Mouse (Mus musculus) retina, postnatal 7 days (tissue): Measurements from ENCODE around the gene Trpv2.

ENCODE experiments used
- DNase-seq: peaks from one replicate; pipeline ENCODE4 v3.0.0-alpha.2; 2012; ENCODE audit warnings: low read depth, low spot score

Trpv2 gene

DNA sequence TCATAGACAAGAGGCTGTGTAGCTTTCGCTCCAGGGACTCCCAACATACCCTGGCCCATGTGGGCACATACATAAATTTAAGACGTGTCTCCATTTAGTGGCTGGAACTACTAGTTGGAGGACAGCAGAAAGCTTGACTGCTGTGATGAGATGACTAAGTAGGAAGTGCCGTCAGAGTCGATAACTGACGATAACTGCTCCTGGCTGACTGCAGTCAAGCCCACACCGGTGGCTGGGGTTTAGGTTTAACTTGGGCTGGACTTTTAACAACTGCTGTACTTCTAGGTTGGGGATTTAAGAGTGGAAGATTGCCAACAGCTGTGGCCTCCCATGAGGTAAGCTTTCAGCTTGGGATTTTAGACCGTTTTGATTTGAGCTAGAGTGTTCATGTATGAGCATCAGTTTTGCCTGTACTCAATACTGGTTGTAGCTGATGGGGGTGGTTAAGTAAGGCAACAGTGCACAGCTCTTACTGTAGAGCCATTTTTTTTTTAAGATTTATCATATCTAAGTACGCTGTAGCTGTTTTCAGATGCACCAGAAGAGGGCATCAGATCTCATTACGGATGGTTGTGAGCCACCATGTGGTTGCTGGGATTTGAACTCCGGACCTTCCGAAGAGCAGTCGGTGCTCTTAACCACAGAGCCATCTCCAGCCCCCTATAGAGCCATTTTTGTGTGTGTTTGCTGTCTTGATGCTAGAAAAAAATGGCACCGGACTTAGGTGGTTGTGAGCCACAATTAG is 29.2 kb downstream of the Trpv2 start:
- no peak for DNase-seq

DNA sequence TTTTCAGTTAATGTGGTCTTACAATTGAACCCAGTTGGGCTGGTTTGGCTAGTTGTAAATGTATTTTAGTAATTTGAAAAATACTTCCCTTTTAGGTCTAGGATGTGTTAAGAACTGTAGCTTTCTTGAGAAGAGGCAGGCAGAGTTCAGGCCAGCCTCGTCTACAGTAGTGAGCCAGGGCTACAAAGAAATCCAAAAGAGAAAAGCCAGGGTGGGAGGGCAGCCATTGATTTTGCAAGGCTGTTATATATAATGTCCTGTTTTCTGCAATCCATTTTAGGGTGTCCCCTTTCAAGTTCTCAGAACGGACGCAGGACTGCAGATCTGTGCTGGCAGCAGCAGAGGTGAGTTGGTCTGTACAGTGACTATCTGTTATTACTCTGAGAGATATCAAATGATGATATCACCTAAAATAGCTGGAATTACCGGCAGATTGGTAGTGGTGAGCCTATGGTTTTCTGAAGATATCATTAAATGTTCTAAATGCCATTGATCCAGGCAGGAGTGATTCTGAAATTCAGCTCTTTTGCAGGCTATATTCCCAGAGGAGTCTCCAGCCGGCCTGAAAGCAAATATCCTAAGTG is 29.9 kb downstream of the Trpv2 start:
- DNase-seq: no peak

GRCm38 (mm10) chr11:62604886-62605618 is 30.8 kb downstream of the Trpv2 start:
- no peak for DNase-seq

GRCm38 (mm10) chr11:62605619-62606298 is 31.5 kb downstream of the Trpv2 start:
- no peak for DNase-seq

DNA sequence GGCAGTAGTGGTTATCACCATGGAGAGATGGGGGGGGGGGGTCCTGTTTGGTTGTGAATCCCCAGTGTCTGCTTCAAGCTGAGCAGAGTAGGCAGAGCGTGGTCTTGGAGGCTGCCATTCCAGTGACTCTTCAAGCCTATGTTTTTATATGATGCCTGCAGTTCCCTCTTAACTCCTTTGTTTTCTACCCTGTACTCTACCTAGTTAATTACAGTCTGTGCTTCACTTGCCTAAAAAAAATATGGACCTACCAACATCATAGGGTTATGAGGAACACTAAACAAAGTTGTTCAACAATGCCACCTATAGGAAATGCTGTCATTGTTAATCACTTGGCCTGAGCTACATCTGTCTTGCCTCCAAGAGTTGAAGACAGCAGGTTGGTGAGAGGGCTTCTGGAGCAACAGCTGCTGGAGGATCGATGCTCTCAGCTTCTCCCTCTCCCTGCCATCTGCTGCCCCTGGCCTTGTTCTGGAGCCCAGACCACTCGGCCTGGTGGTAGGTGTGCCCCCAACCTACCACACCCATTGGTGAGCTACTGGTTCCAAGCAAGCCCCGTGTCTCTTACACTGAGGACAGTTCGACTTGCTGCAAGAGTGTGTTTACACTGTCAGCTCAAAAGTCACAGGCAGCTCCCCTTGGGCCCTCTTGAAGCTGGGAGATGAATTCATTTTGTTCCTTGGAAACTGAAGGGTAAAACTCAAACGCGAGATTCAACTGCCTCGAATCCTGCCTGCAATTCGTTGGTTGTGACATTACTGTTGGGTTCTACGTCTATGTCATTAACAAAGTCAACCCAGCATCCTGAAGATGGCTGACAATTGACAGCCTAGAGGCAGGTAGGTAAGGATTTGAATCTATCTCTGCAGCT is 32.2 kb downstream of the Trpv2 start:
- no peak for DNase-seq

GRCm38 (mm10) chr11:62607170-62607951 is 33.1 kb downstream of the Trpv2 start:
- DNase-seq: no peak

- DNase-seq: no peak
Observed at GRCm38 (mm10) chr11:62607952-62608201, 33.6 kb downstream of the Trpv2 start.

GRCm38 (mm10) chr11:62608826-62609675 is 34.8 kb downstream of the Trpv2 start:
- DNase-seq: no peak

GRCm38 (mm10) chr11:62610304-62610703 is 36.0 kb downstream of the Trpv2 start:
- no peak for DNase-seq

- no peak for DNase-seq
Observed at GRCm38 (mm10) chr11:62612604-62613003, 38.3 kb downstream of the Trpv2 start.

DNA sequence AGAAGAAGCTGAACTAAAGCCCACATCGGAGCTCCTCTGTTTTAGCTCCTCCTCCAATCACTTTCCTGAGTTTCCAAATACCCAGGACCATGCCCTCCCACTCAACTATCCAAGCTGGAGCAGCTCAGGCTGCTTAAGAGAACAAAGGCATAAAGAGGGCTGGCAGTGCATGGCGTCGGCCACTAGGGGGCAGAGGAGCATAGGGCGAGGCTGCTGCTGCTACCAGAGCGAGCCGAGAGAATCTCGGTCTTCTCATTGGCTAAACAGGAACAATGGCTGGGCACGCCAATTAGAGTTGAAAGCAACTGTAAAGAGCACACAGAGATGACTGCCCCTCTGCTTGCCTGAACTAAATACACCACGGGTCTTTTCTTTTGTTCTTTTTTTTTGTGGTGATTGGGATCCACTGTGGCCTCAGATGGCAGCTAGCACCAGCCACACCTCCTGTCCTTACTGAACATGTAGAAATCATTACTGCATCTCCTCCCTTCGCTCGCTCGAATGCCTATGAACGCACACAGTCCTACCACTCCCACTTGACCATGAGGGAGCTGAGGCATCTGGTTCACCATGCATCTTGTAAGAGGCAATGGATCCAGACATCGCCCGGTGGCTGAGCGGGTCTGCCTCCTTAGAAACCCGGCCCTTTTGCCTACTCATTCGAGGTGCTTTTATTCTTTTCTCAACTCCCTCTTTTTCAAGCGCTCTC is 39.5 kb downstream of the Trpv2 start:
- peak; percentile 89 for DNase-seq

DNA sequence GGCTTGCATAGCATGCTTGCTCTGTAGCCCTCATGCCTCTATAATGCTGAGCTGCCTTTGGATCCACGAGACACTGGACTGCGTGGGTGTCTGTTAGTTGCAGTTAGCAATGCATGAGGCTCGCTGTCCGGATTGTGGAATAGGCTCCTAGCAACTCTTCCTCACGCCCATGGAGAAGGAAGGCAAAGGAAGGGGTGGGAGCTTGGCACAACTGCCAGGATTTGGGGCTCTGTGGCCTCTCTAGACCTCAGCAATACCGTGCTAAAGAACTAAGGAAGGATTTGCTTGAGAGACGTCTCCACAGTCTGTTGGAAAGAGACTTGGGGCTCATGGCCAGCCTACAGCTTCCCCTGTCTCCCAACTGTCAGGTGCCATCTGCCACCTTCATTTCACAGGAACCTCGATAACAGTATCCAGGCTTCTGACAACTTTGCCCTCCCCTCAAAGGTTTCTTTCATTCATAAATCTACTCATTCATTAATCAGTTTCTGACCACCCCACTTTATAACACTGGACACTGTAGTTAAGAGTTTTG is 40.7 kb downstream of the Trpv2 start:
- no peak for DNase-seq

GRCm38 (mm10) chr11:62615456-62615855 is 41.2 kb downstream of the Trpv2 start:
- DNase-seq: no peak

DNA sequence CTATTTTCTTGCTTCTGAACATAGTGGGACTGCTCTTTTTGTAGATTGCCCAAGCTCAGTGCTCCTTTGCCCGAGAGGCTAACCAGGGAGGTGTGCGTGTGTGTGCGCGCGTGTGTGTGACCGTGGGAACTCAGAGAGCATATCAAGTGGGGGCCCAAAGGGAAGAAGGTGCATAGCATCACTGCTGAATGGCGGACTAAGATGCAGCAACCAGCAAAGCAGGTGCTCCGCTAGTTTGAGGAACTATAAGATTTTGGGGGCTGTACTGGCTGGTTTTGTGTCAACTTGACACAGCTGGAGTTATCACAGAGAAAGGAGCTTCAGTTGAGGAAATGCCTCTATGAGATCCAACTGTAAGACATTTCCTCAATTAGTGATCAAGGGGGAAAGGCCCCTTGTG is 46.8 kb downstream of the Trpv2 start:
- no peak for DNase-seq

DNA sequence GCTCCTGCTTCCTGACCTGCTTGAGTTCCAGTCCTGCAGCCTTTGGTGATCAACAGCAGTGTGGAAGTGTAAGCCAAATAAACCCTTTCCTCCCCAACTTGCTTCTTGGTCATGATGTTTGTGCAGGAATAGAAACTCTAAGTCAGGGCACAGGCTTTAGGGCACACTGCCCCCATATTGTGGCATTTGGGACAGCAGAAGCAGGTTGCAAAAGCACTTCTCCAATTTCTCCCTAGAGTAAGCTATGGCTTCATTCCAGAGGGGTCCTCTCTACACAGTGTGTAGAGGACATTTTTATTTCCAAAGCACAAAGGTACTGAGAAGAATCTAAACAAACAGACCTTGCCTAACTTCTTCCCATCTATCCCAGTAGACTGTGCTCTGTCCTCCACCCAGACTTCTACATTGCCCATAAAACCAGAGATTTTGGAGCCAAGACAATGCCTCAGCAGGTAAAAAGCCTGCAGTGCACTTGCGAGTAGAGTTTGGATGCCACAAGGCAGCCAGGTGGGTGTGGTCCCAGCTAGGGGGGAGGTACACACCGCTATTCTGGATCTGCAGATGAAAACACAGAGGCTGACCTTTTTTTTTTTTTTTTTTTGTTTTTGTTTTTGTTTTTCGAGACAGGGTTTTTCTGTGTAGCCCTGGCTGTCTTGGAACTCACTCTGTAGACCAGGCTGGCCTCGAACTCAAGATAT is 47.4 kb downstream of the Trpv2 start:
- DNase-seq: no peak

DNA sequence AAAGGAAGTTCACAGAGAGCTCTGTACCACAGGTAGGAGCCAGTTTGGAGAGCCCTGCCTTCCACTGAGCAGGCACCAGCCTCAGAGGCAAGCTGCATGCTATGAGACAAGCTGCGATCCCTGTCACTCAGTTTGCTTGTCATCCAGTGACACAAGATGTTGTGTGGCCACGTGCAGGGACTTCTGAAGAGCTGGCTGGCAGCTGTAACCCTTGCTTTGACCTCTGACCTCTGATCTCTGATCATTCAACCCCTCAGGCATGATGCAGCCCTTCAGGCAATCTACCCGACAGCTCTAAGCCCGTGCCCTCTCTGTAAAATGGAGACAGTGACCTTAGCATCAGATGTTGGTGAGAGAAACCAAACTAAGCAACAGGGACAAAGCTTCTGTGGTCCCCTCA is 48.6 kb downstream of the Trpv2 start:
- no peak for DNase-seq

GRCm38 (mm10) chr11:62624341-62625291 is 50.3 kb downstream of the Trpv2 start:
- no peak for DNase-seq
